Mouse (Mus musculus): ENCODE measurements around the gene Cd320. TPM values are rescaled to one million over a fixed set of nuclear protein-coding genes. Genes with fewer than 3 reads are reported as not detected.
"Not testable (repeated sequence)": the region's sequence is repeated elsewhere in the genome, so short reads cannot be mapped to it uniquely, and the experiment has no call there.

Gene Cd320
- polyA plus RNA-seq, 1 experiment = 30.6 TPM

GRCm38 (mm10) chr17:33890533-33891059, 47.7 kb downstream of the Cd320 start, which contains the start of gene Kifc1:
Kifc1 (minus strand) TSS chr17:33890661.
- Histone ChIP-seq H3K9ac (ENCODE audit: low read depth, poor library complexity, severe bottlenecking) (peak within 1 kb of the TSS; percentile 69), H3K27me3 (ENCODE audit: control insufficient read depth, insufficient read depth, low read length, poor library complexity, severe bottlenecking) (no peaks in the 10 kb centered on the region), H3K36me3 (ENCODE audit: control insufficient read depth, insufficient read depth, low read length, poor library complexity, severe bottlenecking) (peaks cover 17% of the 10 kb centered on the region), H3K27ac (ENCODE audit: insufficient read depth, low read length) (peak within 1 kb of the TSS; percentile 23), H3K4me1 (ENCODE audit: control insufficient read depth, insufficient read depth, low read length) (peaks cover 1% of the 10 kb centered on the region), H3K4me3 (ENCODE audit: low read depth, low read length) (peak within 1 kb of the TSS; percentile 70), H3K9me3 (replicated peaks; ENCODE audit: control insufficient read depth, insufficient read depth, low read length, poor library complexity, severe bottlenecking) (no peaks in the 10 kb centered on the region)
- TF ChIP-seq POLR2A (IDR thresholded peaks at IDR 0.05; ENCODE audit: insufficient read depth, low read length) (peak; percentile 58), CTCF (IDR thresholded peaks at IDR 0.05; ENCODE audit: low read depth, low read length) (peak; percentile 99), EP300 (IDR thresholded peaks at IDR 0.05; ENCODE audit: insufficient read depth, low read depth, low read length) (0 out of 2 replicates have a peak, but pooled peaks have one; percentile 53)

DNA sequence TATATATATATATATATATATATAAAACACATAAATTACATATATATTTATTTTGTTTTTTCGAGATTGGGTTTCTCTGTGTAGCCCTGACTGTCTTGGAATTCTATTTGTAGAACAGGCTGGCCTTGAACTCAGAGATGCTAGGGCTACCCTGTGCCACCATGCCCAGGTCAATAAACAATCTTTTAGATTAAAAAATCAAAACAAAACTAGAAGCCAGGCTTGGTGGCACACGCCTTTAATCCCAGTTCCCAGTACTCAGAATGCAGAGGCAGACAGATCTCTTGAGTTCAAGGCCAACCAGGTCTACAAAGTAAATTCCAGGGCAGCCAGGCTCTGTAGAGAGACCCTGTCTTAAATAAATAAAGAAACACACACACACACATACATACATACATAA, 48.5 kb downstream of the Cd320 start:
- H3K27ac ChIP-seq (ENCODE audit: insufficient read depth, low read length) = no peak overlapping the region
- TF ChIP-seq CTCF (IDR thresholded peaks at IDR 0.05; ENCODE audit: low read depth, low read length) = no peak
- TF ChIP-seq EP300 (IDR thresholded peaks at IDR 0.05; ENCODE audit: insufficient read depth, low read depth, low read length) = no peak
- no peak for TF ChIP-seq POLR2A (IDR thresholded peaks at IDR 0.05; ENCODE audit: insufficient read depth, low read length)
- H3K27me3 ChIP-seq (ENCODE audit: control insufficient read depth, insufficient read depth, low read length, poor library complexity, severe bottlenecking) = no peaks in the 10 kb centered on the region
- no peak overlapping the region for H3K4me3 ChIP-seq (ENCODE audit: low read depth, low read length)
- peaks cover 10% of the 10 kb centered on the region for H3K36me3 ChIP-seq (ENCODE audit: control insufficient read depth, insufficient read depth, low read length, poor library complexity, severe bottlenecking)
- H3K9me3 ChIP-seq (replicated peaks; ENCODE audit: control insufficient read depth, insufficient read depth, low read length, poor library complexity, severe bottlenecking) = no peaks in the 10 kb centered on the region
- no peak overlapping the region for H3K9ac ChIP-seq (ENCODE audit: low read depth, poor library complexity, severe bottlenecking)
- peaks cover 1% of the 10 kb centered on the region for H3K4me1 ChIP-seq (ENCODE audit: control insufficient read depth, insufficient read depth, low read length)

DNA sequence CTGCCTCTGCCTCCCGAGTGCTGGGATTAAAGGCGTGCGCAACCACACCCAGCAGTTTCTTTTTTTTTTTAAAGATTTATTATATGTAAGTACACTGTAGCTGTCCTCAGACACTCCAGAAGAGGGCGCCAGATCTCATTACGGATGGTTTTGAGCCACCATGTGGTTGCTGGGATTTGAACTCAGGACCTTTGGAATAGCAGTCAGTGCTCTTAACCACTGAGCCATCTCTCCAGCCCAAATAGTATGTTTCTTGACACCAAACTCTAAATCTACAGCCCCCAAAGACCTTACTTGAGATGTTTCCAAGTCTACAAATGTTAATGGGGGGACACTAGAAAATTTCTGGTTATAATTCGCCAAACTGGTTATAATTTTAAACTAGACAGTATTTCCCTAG, 49.0 kb downstream of the Cd320 start:
- H3K27me3 ChIP-seq (ENCODE audit: control insufficient read depth, insufficient read depth, low read length, poor library complexity, severe bottlenecking); H3K36me3 ChIP-seq (ENCODE audit: control insufficient read depth, insufficient read depth, low read length, poor library complexity, severe bottlenecking); H3K4me3 ChIP-seq (ENCODE audit: low read depth, low read length); H3K9ac ChIP-seq (ENCODE audit: low read depth, poor library complexity, severe bottlenecking); H3K27ac ChIP-seq (ENCODE audit: insufficient read depth, low read length); H3K4me1 ChIP-seq (ENCODE audit: control insufficient read depth, insufficient read depth, low read length); H3K9me3 ChIP-seq (replicated peaks; ENCODE audit: control insufficient read depth, insufficient read depth, low read length, poor library complexity, severe bottlenecking): not testable (repeated sequence)

GRCm38 (mm10) chr17:33892429-33892828, 49.5 kb downstream of the Cd320 start:
- Histone ChIP-seq H3K9me3 (replicated peaks; ENCODE audit: control insufficient read depth, insufficient read depth, low read length, poor library complexity, severe bottlenecking) (no peaks in the 10 kb centered on the region), H3K4me1 (ENCODE audit: control insufficient read depth, insufficient read depth, low read length) (peaks cover 1% of the 10 kb centered on the region), H3K27me3 (ENCODE audit: control insufficient read depth, insufficient read depth, low read length, poor library complexity, severe bottlenecking) (no peaks in the 10 kb centered on the region), H3K27ac (ENCODE audit: insufficient read depth, low read length) (peak overlapping the region; percentile 88), H3K36me3 (ENCODE audit: control insufficient read depth, insufficient read depth, low read length, poor library complexity, severe bottlenecking) (peaks cover 3% of the 10 kb centered on the region; the same call in 1 of the 2 replicates), H3K9ac (ENCODE audit: low read depth, poor library complexity, severe bottlenecking) (no peak overlapping the region), H3K4me3 (ENCODE audit: low read depth, low read length) (no peak overlapping the region)
- TF ChIP-seq EP300 (IDR thresholded peaks at IDR 0.05; ENCODE audit: insufficient read depth, low read depth, low read length) (0 out of 2 replicates have a peak, but pooled peaks have one; percentile 21), POLR2A (IDR thresholded peaks at IDR 0.05; ENCODE audit: insufficient read depth, low read length) (no peak)

DNA sequence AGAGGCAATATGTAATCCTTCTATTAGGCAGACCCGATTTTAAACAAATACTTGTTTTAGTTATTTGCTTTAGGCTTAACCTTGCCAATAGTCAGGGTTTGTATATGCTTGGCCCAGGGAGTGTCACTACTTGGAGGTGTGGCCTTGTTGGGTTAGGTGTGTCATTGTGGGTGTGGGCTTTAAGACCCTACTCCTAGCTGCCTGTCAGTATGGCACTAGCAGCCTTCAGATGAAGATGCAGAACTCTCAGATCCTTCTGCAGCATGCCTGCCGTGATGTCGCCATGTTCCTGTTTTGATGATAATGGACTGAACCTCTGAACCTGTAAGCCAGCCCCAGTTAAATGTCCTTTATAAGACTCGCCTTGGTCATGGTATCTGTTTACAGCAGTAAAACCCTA, 50.1 kb downstream of the Cd320 start:
- H3K27ac ChIP-seq (ENCODE audit: insufficient read depth, low read length) = peak overlapping the region; percentile 88
- not testable (repeated sequence) for H3K9ac ChIP-seq (ENCODE audit: low read depth, poor library complexity, severe bottlenecking); H3K27me3 ChIP-seq (ENCODE audit: control insufficient read depth, insufficient read depth, low read length, poor library complexity, severe bottlenecking); H3K36me3 ChIP-seq (ENCODE audit: control insufficient read depth, insufficient read depth, low read length, poor library complexity, severe bottlenecking); H3K4me1 ChIP-seq (ENCODE audit: control insufficient read depth, insufficient read depth, low read length); H3K4me3 ChIP-seq (ENCODE audit: low read depth, low read length); H3K9me3 ChIP-seq (replicated peaks; ENCODE audit: control insufficient read depth, insufficient read depth, low read length, poor library complexity, severe bottlenecking)

DNA sequence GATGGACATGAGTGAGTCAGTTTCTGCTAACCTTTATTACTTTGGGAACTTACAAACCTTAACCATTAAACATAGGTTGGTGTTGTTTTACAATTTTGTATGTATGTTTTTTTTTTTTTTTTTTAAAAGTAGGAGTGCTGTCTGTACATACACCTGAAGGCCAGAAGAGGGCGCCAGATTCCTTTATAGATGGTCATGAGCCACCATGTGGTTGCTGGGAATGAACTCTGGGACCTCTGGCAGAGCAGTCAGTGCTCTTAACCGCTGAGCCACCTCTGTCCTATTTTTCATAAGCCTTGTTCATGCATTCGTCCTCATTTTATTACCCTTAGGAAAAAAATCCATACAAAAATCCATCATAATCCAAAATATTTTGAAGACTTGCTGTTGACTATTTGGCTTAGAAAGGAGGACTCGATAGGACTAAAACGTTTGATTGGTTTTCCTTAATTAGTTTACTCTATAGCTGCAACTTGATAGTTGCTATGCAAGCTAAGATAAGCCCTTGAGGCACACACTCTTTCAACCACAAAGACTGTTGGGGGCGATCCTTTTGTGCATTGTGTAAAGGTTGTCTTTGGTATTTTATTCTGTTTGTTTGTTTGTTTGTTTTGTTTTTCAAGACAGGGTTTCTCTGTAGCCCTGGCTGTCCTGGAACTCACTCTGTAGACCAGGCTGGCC, 54.4 kb downstream of the Cd320 start:
- H3K9ac ChIP-seq (ENCODE audit: low read depth, poor library complexity, severe bottlenecking) = peak overlapping the region; percentile 64; the same call in 1 of the 2 replicates
- no peaks in the 10 kb centered on the region for H3K36me3 ChIP-seq (ENCODE audit: control insufficient read depth, insufficient read depth, low read length, poor library complexity, severe bottlenecking)
- H3K4me1 ChIP-seq (ENCODE audit: control insufficient read depth, insufficient read depth, low read length) = peaks cover 11% of the 10 kb centered on the region
- no peak for TF ChIP-seq EP300 (IDR thresholded peaks at IDR 0.05; ENCODE audit: insufficient read depth, low read depth, low read length)
- TF ChIP-seq CTCF (IDR thresholded peaks at IDR 0.05; ENCODE audit: low read depth, low read length) = peak; percentile 59
- H3K27ac ChIP-seq (ENCODE audit: insufficient read depth, low read length) = peak overlapping the region; percentile 67; the same call in 1 of the 2 replicates
- no peak overlapping the region for H3K4me3 ChIP-seq (ENCODE audit: low read depth, low read length)
- H3K9me3 ChIP-seq (replicated peaks; ENCODE audit: control insufficient read depth, insufficient read depth, low read length, poor library complexity, severe bottlenecking) = no peaks in the 10 kb centered on the region
- H3K27me3 ChIP-seq (ENCODE audit: control insufficient read depth, insufficient read depth, low read length, poor library complexity, severe bottlenecking) = no peaks in the 10 kb centered on the region

GRCm38 (mm10) chr17:33898193-33898592, 55.3 kb downstream of the Cd320 start:
- H3K4me3 ChIP-seq (ENCODE audit: low read depth, low read length) = not testable (repeated sequence)
- H3K27ac ChIP-seq (ENCODE audit: insufficient read depth, low read length) = peak overlapping the region; percentile 92

More at GRCm38 (mm10) chr17:33898193-33898592, 55.3 kb downstream of the Cd320 start:
- Histone ChIP-seq H3K9ac (ENCODE audit: low read depth, poor library complexity, severe bottlenecking) (peak overlapping the region; percentile 64; the same call in 1 of the 2 replicates), H3K4me1 (ENCODE audit: control insufficient read depth, insufficient read depth, low read length) (peaks cover 10% of the 10 kb centered on the region)
- not testable (repeated sequence) for H3K27me3 ChIP-seq (ENCODE audit: control insufficient read depth, insufficient read depth, low read length, poor library complexity, severe bottlenecking); H3K36me3 ChIP-seq (ENCODE audit: control insufficient read depth, insufficient read depth, low read length, poor library complexity, severe bottlenecking); H3K9me3 ChIP-seq (replicated peaks; ENCODE audit: control insufficient read depth, insufficient read depth, low read length, poor library complexity, severe bottlenecking)

All from ES-Bruce4 (cell line).